Mouse (Mus musculus) spleen, adult 2 months (tissue): ENCODE measurements at regions not wholly inside any gene's neighbourhood (a gene's known extent, or its start where the extent isn't known, plus 50 kb on each side); places are given as distances from the start of the nearest gene placed in this dataset.

Experiments
- CTCF ChIP-seq: fragments of 200-500 bp; IDR thresholded peaks from 2 replicates; pipeline ENCODE4 v1.5.1; 2011; ENCODE audit warnings: mild to moderate bottlenecking, inconsistent platforms; ENCODE audit not compliant: insufficient read depth, insufficient read length, insufficient replicate concordance; ENCODE audit errors: extremely low read depth
- POLR2A ChIP-seq: fragments of 200-500 bp; IDR thresholded peaks from 2 replicates; pipeline ENCODE4 v1.6.1; 2011; ENCODE audit warnings: low read depth, low read length, inconsistent platforms

DNA sequence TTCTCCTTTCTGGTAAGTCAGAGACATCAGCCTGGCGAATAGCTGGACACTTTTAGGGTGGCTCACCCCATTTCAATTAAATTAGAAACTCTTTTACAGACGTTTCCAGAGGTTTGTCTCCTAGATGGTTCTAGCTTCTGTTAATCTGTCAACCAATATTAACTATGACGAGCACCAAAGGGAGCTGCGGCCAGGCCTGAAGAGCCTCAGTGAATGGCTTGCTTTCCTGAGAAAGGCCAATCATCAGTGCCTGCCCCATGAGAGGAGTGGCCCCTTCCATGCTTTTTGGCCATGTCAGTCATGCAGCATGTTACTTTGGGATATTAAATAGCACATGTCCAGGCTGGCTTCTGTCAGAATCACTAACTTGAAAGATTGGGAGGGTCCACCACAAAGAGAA is 296.6 kb upstream of the Id2 start:
- TF ChIP-seq POLR2A (no peak), CTCF (no peak)
